Mouse (Mus musculus): ENCODE data around the gene Gm21973.

Gm21973 gene

DNA sequence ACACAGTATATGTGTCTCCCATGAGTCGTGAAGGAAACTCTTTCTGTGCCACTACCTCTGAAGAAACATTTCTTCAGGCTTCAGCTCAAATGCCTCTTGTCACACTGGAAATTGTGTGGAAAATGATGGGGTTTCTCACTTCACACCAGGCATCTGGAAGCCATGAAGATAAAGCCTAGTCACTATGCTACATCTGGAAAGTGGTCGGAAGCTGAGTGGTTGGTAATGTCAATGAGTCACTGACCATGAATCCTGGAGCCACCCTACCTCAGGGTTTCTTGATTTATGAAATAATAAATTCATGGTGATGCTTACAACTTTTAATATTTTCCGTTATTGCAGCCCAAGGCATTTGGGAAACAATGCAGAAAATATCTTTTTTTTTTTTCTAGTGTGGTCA, 84.7 kb downstream of the Gm21973 start:
- 87% methylated on average over 3 of the region's 3 CpGs for WGBS

DNA sequence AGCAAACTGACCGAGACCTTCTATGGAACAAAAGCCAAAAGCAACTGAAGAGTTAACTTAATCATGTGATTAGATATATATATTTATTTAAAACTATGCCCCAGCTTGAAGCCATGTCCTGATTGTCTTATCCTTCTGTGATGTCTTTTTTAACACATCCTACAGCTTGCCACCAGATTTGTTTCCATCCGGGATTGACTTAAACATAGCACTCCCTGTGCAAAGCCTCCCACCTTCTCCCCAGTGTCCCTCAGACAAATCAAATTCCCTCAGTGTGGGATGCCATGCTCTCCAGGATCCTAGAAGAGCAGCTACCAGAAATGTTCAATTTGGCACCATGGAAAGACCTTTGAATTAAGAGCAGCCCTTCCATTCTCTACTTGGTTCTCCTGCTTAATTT, 85.7 kb downstream of the Gm21973 start:
- WGBS, result 51% methylated on average over 2 of the region's 2 CpGs

DNA sequence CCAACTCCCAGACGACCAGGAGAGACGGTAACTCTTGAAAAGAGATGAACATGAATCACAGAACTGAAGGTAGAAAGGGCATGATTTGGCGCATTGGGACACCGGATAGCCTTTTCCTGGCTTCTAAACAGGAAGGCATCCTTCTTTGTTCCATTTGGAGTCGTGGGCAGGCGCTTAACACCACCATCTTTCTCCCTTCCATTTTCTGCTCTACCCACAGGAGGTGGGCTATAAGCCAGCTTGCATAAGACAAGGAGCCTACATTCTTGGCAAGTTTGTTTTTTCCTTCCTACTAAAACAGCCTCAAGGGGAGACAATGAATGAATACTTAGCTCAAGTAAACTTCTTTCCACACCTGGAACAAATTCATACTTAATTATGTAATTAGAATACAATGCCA, 88.5 kb downstream of the Gm21973 start:
- 61% methylated on average over 6 of the region's 6 CpGs for WGBS

DNA sequence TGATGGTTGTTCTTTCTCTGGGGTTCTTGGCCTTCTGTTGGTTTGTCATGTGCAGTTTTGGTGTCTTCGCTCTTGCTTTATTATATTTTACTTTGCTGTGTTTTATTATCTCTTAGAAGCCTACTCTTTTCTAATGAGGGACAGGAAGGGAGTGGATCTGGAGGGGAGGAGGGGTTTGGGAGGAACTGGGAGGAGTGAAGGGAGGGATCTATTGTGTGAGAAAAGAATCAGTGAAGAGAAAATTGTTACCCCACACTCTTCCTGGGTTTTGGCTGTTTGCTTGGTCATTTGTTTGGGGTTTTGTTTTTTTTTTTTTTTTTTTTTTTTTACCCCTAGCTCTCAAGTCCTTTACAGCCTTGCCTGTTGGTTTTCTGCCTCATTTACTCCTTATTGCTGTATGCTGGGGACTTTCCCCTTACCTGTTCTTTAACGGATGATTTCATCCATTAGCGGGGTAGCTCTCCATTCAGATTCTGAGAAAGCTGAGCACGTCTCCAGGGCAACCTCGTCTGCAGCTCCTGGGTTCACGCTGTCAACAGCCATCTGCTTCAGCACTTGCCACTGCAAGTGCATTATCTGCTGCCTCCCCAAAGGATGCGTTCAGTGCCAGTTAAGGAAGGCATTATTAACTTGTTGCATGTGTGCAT, 96.1 kb downstream of the Gm21973 start:
- WGBS, result 41% methylated on average over 7 of the region's 7 CpGs

DNA sequence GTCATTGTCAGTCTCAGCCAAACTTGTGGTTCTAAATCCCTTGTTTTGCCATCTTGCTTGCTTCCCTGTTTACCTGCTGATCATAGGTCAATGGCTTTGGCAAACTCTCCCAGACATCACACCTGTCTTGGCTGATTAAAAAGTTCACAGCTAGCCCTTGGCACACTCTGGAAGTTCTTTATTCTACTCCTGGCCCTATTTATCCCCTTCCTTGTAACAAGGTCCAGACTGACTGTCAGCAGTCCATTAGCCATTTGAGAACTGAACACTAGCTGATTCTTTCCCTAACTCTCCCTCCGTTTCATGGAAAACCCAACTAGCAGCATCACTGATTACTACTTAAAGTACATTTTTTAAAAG, 96.6 kb downstream of the Gm21973 start:
- WGBS, result 60% methylated on average over 1 of the region's 1 CpGs

Data from cerebral cortex, adult 2 months (tissue).